Mouse (Mus musculus): Measurements from ENCODE around the gene Card9.

Gene Card9

GRCm38 (mm10) chr2:26363481-26363880 is 2.8 kb upstream of the Card9 start:
- no peak for DNase-seq (ENCODE audit: inconsistent age in 2 of 2, low spot score in 1 of 2)

GRCm38 (mm10) chr2:26362991-26363390 is 2.3 kb upstream of the Card9 start:
- no peak for DNase-seq (ENCODE audit: inconsistent age in 2 of 2, low spot score in 1 of 2)

- peak in 1 of 2 experiments; percentile 57 for DNase-seq (ENCODE audit: inconsistent age in 2 of 2, low spot score in 1 of 2)
These were observed 735 bp downstream of the Card9 start for GRCm38 (mm10) chr2:26359983-26360382.

- no peak for DNase-seq (ENCODE audit: inconsistent age in 2 of 2, low spot score in 1 of 2)
These were observed 1.9 kb downstream of the Card9 start for GRCm38 (mm10) chr2:26358667-26359320.

GRCm38 (mm10) chr2:26357484-26357883 is 3.2 kb downstream of the Card9 start:
- DNase-seq (ENCODE audit: inconsistent age in 2 of 2, low spot score in 1 of 2): peak in 1 of 2 experiments; percentile 47

- DNase-seq (ENCODE audit: inconsistent age in 2 of 2, low spot score in 1 of 2): no peak
These were observed 4.0 kb downstream of the Card9 start for GRCm38 (mm10) chr2:26356678-26357077.

- no peak for DNase-seq (ENCODE audit: inconsistent age in 2 of 2, low spot score in 1 of 2)
These were observed 4.5 kb downstream of the Card9 start for GRCm38 (mm10) chr2:26356231-26356630.

- DNase-seq (ENCODE audit: inconsistent age in 2 of 2, low spot score in 1 of 2): no peak
These were observed 6.3 kb downstream of the Card9 start for GRCm38 (mm10) chr2:26354401-26354800.

- DNase-seq (ENCODE audit: inconsistent age in 2 of 2, low spot score in 1 of 2): no peak
These were observed 7.4 kb downstream of the Card9 start for GRCm38 (mm10) chr2:26353066-26353980.

- peak; percentile 60 to 81 for DNase-seq (ENCODE audit: inconsistent age in 2 of 2, low spot score in 1 of 2)
These were observed 8.3 kb downstream of the Card9 start for GRCm38 (mm10) chr2:26352291-26352910.

- DNase-seq (ENCODE audit: inconsistent age in 2 of 2, low spot score in 1 of 2): peak; percentile 94 to 97
These were observed 9.1 kb downstream of the Card9 start, which contains the start of gene Dnlz for GRCm38 (mm10) chr2:26351358-26352290. Dnlz (minus strand) TSS chr2:26352110.

- peak in 1 of 2 experiments; percentile 53 for DNase-seq (ENCODE audit: inconsistent age in 2 of 2, low spot score in 1 of 2)
These were observed 12.5 kb downstream of the Card9 start for GRCm38 (mm10) chr2:26348241-26348640.

GRCm38 (mm10) chr2:26342609-26343490 is 17.9 kb downstream of the Card9 start:
- peak; percentile 43 to 67 for DNase-seq (ENCODE audit: inconsistent age in 2 of 2, low spot score in 1 of 2)

- DNase-seq (ENCODE audit: inconsistent age in 2 of 2, low spot score in 1 of 2): no peak
These were observed 18.7 kb downstream of the Card9 start for GRCm38 (mm10) chr2:26342044-26342443.

- DNase-seq (ENCODE audit: inconsistent age in 2 of 2, low spot score in 1 of 2): no peak
These were observed 19.2 kb downstream of the Card9 start for GRCm38 (mm10) chr2:26341510-26341981.

- peak; percentile 83 to 84 for DNase-seq (ENCODE audit: inconsistent age in 2 of 2, low spot score in 1 of 2)
These were observed 21.5 kb downstream of the Card9 start for GRCm38 (mm10) chr2:26339204-26339551.

GRCm38 (mm10) chr2:26338302-26339203 is 22.2 kb downstream of the Card9 start:
- DNase-seq (ENCODE audit: inconsistent age in 2 of 2, low spot score in 1 of 2): peak in 1 of 2 experiments; percentile 55

- DNase-seq (ENCODE audit: inconsistent age in 2 of 2, low spot score in 1 of 2): no peak
These were observed 30.0 kb downstream of the Card9 start for GRCm38 (mm10) chr2:26330702-26331101.

Measured in adrenal gland, adult (tissue).